Mouse (Mus musculus) ES-CJ7 (cell line): ENCODE data around the gene Ddx56.
A peak's percentile ranks its signal among the peaks of the same experiment; 100 is the strongest.
"Not testable (repeated sequence)": the region's sequence is repeated elsewhere in the genome, so short reads cannot be mapped to it uniquely, and the experiment has no call there.

Experiments used
- DNase-seq: peaks from one replicate; pipeline ENCODE4 v3.0.0; 2011; ENCODE audit warnings: low read depth, low spot score

Ddx56 gene

DNA sequence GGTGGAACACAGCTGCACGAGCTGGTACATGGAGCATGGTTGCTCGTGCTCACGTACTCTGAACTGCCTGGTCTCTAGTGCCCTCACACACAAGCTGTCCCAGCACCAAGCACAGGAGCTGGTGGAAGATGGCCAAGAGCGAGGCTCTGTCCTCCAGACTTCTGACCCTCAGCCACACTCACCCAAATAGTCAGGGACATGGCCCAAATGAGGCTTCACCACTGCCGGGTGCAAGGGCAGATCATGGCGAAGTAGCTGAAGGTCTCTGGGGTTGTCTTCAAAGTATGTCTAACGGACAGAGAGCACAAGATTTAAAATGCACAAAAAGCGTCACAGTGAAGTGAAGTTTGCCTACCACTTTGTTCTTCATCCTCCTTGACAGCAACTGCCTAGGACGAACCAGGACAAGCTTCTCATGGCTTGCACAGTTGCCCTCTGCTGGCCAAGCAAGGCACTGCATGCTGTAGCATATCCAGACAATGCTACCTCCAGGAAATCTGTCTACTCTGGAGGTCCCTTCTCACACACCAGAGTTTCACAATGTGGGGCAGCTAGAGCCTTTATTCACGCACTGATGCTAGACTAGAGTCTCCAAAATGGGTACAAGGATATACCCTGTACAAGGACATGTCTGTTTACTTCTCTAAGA, 6.0 kb downstream of the Ddx56 start:
- peak; percentile 84 for DNase-seq

DNA sequence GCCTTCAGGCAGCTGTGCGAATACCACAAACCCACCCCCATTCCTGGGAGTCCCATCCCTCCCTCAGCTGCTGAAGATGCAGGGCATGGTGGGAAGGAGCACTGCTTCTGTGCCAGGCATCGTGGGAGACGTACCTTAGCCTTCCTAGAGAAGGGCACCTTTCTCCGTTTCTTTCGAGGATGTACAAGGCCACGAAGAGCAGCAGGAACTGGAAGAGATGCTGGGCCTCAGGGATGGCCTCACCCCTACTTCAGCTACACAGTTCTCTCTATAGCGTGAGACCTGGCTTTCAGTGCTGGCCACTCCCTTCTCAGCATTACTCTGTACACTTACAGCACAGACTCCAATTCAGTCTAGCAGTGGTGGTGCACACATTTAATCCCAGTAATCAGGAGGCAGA, 8.2 kb downstream of the Ddx56 start:
- no peak for DNase-seq

GRCm38 (mm10) chr11:6256490-6257072, 11.0 kb downstream of the Ddx56 start:
- no peak for DNase-seq

GRCm38 (mm10) chr11:6254602-6255001, 13.0 kb downstream of the Ddx56 start:
- not testable (repeated sequence) for DNase-seq

GRCm38 (mm10) chr11:6252824-6253223, 14.7 kb downstream of the Ddx56 start:
- no peak for DNase-seq

DNA sequence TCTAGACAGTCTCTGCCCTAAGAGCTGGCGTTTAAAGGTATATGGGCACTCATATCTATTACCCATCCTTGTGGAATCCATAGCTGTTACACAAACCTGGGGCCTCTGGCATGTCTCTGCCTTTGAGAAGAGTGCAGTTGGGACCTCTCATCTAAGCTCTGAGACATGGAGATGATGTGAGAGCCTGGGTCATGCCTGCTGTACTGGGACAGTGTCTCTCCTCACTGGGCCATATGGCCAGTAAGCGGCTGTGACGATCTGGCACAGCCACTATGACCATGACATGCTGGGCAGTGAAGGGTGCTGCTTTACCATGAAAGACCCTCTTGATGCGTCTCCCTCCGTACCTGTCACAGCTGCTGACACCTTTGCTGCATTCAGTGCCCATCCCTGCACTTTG, 15.3 kb downstream of the Ddx56 start:
- DNase-seq: no peak

GRCm38 (mm10) chr11:6244707-6245106, 22.9 kb downstream of the Ddx56 start:
- peak; percentile 50 for DNase-seq

- no peak for DNase-seq
Observed at GRCm38 (mm10) chr11:6233025-6233424, 34.5 kb downstream of the Ddx56 start.

GRCm38 (mm10) chr11:6230012-6230411, 37.6 kb downstream of the Ddx56 start, which contains the start of gene Npc1l1:
Gene Npc1l1, minus strand, starts transcription at chr11:6230143.
- no peak for DNase-seq

DNA sequence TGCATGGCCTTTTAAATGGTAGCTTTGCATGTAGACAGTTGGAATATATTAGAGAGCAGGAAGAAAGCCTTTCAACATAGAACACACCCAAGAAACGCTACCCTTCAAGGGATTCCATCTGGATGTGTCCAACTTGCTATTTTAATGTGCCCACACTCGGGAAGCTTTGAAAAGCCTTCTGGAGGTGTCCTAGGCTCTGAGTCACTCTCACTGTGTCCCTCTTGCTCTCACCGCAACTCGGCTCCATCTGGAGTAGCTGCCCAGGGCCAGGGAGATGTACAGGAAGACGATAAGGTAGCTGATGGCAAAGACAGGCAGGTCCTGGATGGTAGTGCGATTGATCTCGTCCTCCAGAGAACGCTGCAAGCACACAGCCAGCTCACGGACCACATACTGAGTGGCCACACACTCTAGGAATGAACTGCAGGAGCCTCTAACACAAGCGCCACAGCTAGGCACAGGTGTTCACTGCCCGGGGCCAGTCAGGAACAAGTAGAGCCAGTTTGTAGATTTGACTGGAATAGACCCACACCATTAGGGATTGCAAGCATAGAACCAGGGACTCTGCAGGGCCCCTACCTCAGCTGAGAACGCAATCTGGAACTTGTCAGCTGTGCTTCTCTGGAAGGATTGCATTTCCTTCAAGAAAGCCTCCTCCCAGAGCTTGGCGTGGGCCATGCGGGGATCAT, 42.9 kb downstream of the Ddx56 start:
- no peak for DNase-seq

DNA sequence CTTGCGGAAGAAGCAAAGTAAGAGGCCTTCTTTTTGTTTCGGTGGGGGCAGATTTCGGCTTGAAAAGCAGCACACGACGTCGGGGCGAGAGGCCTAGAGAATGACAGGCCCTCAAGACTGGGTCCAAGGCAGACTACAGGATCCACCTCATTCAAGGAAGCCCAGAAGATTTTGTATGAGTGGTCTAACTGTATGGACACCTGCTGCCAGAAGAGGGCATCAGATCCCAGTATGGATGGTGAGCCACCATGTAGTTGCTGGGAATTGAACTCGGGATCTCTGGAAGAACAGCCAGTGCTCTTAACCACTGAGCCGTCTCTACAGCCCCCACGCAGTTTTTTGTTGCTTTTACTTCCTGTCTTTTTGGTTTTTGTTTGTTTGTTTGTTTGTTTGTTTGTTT, 45.4 kb downstream of the Ddx56 start:
- peak; percentile 37 for DNase-seq

DNA sequence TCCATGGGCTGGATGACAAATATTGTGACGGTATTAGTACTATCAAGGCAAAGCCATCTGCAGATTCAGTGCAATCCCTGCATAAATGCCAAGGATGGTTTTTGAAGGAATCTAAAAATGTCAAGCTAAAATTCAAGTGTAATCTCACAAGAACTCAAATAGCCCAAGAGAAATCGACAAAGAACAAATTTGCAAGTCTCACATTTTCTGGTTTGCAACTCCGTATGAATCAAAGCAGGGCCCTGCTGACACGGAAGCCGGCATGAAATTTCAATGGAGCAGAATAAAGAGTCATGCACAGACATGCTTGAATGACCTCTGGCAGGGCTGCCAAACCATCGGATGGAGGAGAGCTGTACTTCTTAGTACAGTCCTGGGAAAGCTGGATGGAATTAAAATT, 47.6 kb downstream of the Ddx56 start:
- DNase-seq: no peak

GRCm38 (mm10) chr11:6218189-6218896, 49.2 kb downstream of the Ddx56 start:
- DNase-seq: no peak

DNA sequence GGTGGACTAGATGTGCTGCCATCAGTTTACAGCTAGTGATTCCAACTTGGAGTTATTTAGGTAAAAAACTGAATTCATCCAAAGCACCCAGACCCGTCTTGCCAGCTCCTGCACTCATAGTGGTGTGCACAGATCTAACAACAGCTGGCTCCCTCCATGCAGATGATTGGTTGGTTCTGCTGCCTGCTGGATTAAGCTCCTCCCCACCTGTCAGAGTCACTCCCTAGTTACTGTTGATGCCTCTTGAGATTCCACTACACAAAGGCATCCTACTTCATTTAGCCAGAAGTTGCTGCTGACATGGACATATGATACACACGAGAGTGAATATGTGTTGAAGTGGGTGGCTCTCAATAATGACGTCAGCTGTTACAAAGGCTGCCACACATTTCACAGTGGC, 50.7 kb downstream of the Ddx56 start:
- DNase-seq: no peak
